Mouse (Mus musculus): ENCODE data around the gene Pla2g4d. TPM values are rescaled to one million over a fixed set of nuclear protein-coding genes. Genes with fewer than 3 reads are reported as not detected.
"Not testable (repeated sequence)": the region's sequence is repeated elsewhere in the genome, so short reads cannot be mapped to it uniquely, and the experiment has no call there.

Gene Pla2g4d
- polyA plus RNA-seq, 1 experiment from 2014 or later, result not detected

- H3K9ac ChIP-seq, result no peak overlapping the region
- H3K36me3 ChIP-seq, result no peaks in the 10 kb centered on the region
- no peak overlapping the region for H3K27ac ChIP-seq
- no peaks in the 10 kb centered on the region for H3K27me3 ChIP-seq
- H3K4me2 ChIP-seq, result no peak overlapping the region
- H3K9me3 ChIP-seq, result no peaks in the 10 kb centered on the region
- ATAC-seq (ENCODE audit: borderline replicate concordance, extremely low read depth, low FRiP score, low TSS enrichment), result no peak
- H3K4me3 ChIP-seq, result no peak overlapping the region
- no peaks in the 10 kb centered on the region for H3K4me1 ChIP-seq
Observed at GRCm38 (mm10) chr2:120256259-120256658, 32.7 kb downstream of the Pla2g4d start.

- H3K9me3 ChIP-seq, result no peaks in the 10 kb centered on the region
- WGBS, result 89% methylated on average over 6 of the region's 6 CpGs
- no peak overlapping the region for H3K4me2 ChIP-seq
- no peaks in the 10 kb centered on the region for H3K4me1 ChIP-seq
- no peak for ATAC-seq (ENCODE audit: borderline replicate concordance, extremely low read depth, low FRiP score, low TSS enrichment)
- H3K9ac ChIP-seq, result no peak overlapping the region
- H3K4me3 ChIP-seq, result no peak overlapping the region
- H3K27ac ChIP-seq, result no peak overlapping the region
- no peaks in the 10 kb centered on the region for H3K36me3 ChIP-seq
- no peaks in the 10 kb centered on the region for H3K27me3 ChIP-seq
Observed at GRCm38 (mm10) chr2:120252644-120253043, 36.4 kb downstream of the Pla2g4d start.

GRCm38 (mm10) chr2:120245421-120246016 is 43.5 kb downstream of the Pla2g4d start:
- Histone ChIP-seq H3K9me3 (no peaks in the 10 kb centered on the region), H3K27ac (no peak overlapping the region), H3K4me2 (peak overlapping the region; percentile 60), H3K27me3 (peaks cover 13% of the 10 kb centered on the region; the same call in 1 of the 2 replicates), H3K4me3 (peak overlapping the region; percentile 27), H3K9ac (no peak overlapping the region), H3K36me3 (no peaks in the 10 kb centered on the region), H3K4me1 (0 out of 2 replicates have a peak, but pooled peaks cover 2% of the 10 kb centered on the region)
- 17% methylated on average over 9 of the region's 9 CpGs for WGBS
- ATAC-seq (ENCODE audit: borderline replicate concordance, extremely low read depth, low FRiP score, low TSS enrichment), result peak; percentile 35; the same call in 1 of the 2 replicates

DNA sequence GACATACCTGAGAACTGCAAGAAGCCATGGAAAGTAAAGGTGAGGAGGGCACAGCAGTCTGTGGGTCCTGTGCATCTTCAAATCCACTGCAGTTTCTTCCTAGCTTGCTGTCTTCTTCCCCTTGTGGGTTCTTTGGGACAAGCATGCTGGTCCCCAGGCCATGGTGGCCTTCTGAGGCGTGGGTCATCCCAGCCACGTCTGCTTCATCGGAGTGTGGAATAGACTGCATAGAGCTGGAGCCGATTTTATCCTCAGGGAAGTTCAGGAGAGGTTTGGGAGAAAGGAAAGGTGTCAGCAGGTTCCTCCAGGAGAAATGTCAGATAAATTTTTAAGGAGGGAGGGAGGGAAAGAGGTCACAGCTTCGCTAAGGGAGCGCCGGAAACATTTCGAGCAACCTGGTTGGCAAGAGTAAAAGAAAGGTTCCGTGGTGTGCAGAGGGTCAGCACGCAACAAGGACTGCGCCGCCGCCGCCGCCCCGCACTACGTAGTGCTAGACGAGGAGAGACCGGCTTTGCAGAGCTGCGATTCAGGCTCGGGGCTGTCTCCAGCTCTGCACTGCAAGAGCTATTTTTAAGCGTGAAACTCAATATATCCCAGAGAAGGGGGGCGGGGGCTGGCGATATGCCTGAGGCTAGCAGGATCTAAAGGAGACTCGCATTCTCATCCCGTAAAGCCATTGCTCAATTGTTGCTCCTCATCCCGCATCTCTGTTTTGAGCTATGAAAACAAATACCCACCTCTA is 44.1 kb downstream of the Pla2g4d start, which contains the start of gene Pla2g4e:
Gene Pla2g4e, minus strand, starts transcription at position 657 of the 742 bp plus-strand sequence.
- no peaks in the 10 kb centered on the region for H3K36me3 ChIP-seq
- H3K9me3 ChIP-seq, result no peaks in the 10 kb centered on the region
- H3K27me3 ChIP-seq, result peaks cover 13% of the 10 kb centered on the region; the same call in 1 of the 2 replicates
- 5% methylated on average over 27 of the region's 27 CpGs for whole genome bisulfite sequencing
- peak; percentile 55; the same call in 1 of the 2 replicates for ATAC-seq (ENCODE audit: borderline replicate concordance, extremely low read depth, low FRiP score, low TSS enrichment)
- 0 out of 2 replicates have a peak, but pooled peaks cover 2% of the 10 kb centered on the region for H3K4me1 ChIP-seq
- no peak within 1 kb of the TSS for H3K9ac ChIP-seq
- H3K4me3 ChIP-seq, result peak within 1 kb of the TSS; percentile 27
- peak within 1 kb of the TSS; percentile 60 for H3K4me2 ChIP-seq
- no peak within 1 kb of the TSS for H3K27ac ChIP-seq

DNA sequence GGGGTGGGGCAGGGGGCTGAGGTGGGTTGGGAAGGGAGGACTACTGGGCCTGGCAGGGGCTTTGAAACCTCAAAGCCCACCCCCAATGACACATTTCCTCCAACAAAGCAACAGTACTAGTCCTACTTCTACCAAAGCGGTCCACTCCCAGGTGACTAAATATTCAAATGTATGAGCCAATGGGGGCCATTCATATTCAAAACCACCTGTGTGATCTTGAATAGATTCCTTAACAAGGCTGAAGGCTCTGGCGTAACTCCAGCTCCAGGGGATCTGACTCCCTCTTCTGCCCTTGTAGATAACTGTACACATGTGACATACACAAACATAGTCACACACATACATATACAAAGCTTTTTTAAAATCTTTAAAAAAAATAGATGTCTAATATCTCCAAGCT is 45.0 kb downstream of the Pla2g4d start:
- no peaks in the 10 kb centered on the region for H3K9me3 ChIP-seq
- H3K4me3 ChIP-seq, result no peak overlapping the region
- no peak overlapping the region for H3K4me2 ChIP-seq
- no peak overlapping the region for H3K27ac ChIP-seq
- no peak for ATAC-seq (ENCODE audit: borderline replicate concordance, extremely low read depth, low FRiP score, low TSS enrichment)
- H3K4me1 ChIP-seq, result 0 out of 2 replicates have a peak, but pooled peaks cover 2% of the 10 kb centered on the region
- no peaks in the 10 kb centered on the region for H3K36me3 ChIP-seq
- 88% methylated on average over 2 of the region's 2 CpGs for WGBS
- peaks cover 13% of the 10 kb centered on the region; the same call in 1 of the 2 replicates for H3K27me3 ChIP-seq
- no peak overlapping the region for H3K9ac ChIP-seq

DNA sequence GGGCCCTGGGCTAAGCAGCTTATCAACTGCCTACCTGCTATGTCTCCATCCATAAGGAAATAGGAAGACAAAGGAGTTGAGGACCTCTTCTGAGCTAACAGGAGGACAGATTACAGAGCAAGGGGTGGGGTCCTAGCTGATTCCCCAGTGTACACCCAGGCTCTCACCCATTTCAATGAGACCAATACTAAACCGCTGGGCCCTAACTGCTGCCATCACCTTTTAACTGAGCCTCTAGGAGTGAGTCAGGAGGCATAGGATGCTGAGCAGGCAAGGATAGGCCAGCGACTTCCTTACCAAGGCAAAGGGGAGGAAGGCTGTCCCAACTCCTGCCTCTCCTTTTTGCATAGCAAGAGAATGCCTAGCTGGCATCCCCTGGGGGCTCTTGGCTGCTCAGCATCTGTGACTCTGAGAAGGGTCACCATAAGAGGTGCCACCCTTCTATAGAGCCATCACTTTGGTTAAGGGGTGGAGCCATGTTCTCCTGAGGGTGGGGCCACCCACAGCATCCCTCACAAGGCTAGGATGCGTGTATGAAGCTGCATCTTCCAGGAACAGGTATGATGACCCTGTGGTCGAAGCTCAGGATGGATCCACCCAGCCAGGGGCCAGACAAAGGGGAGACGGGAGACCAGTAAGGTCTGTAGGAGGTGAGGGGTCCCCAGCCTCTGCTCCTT is 46.1 kb downstream of the Pla2g4d start:
- H3K9ac ChIP-seq, result no peak overlapping the region
- H3K9me3 ChIP-seq, result no peaks in the 10 kb centered on the region
- ATAC-seq (ENCODE audit: borderline replicate concordance, extremely low read depth, low FRiP score, low TSS enrichment), result no peak
- WGBS, result 68% methylated on average over 5 of the region's 5 CpGs
- 0 out of 2 replicates have a peak, but pooled peaks cover 2% of the 10 kb centered on the region for H3K4me1 ChIP-seq
- no peak overlapping the region for H3K4me2 ChIP-seq
- no peak overlapping the region for H3K4me3 ChIP-seq
- H3K36me3 ChIP-seq, result no peaks in the 10 kb centered on the region
- H3K27ac ChIP-seq, result no peak overlapping the region
- H3K27me3 ChIP-seq, result peaks cover 13% of the 10 kb centered on the region; the same call in 1 of the 2 replicates

- H3K4me1 ChIP-seq; H3K27ac ChIP-seq; H3K4me3 ChIP-seq; H3K36me3 ChIP-seq; H3K4me2 ChIP-seq; H3K27me3 ChIP-seq; H3K9ac ChIP-seq; H3K9me3 ChIP-seq; ATAC-seq (ENCODE audit: borderline replicate concordance, extremely low read depth, low FRiP score, low TSS enrichment): not testable (repeated sequence)
- 78% methylated on average over 9 of the region's 9 CpGs for WGBS
Observed at GRCm38 (mm10) chr2:120238733-120239132, 50.3 kb downstream of the Pla2g4d start.

GRCm38 (mm10) chr2:120237784-120238183 is 51.2 kb downstream of the Pla2g4d start:
- ATAC-seq (ENCODE audit: borderline replicate concordance, extremely low read depth, low FRiP score, low TSS enrichment), result no peak
- Histone ChIP-seq H3K27ac (no peak overlapping the region), H3K27me3 (no peaks in the 10 kb centered on the region), H3K4me1 (no peaks in the 10 kb centered on the region), H3K4me3 (no peak overlapping the region), H3K9ac (no peak overlapping the region), H3K4me2 (no peak overlapping the region), H3K9me3 (no peaks in the 10 kb centered on the region), H3K36me3 (no peaks in the 10 kb centered on the region)
- 68% methylated on average over 5 of the region's 5 CpGs for WGBS

DNA sequence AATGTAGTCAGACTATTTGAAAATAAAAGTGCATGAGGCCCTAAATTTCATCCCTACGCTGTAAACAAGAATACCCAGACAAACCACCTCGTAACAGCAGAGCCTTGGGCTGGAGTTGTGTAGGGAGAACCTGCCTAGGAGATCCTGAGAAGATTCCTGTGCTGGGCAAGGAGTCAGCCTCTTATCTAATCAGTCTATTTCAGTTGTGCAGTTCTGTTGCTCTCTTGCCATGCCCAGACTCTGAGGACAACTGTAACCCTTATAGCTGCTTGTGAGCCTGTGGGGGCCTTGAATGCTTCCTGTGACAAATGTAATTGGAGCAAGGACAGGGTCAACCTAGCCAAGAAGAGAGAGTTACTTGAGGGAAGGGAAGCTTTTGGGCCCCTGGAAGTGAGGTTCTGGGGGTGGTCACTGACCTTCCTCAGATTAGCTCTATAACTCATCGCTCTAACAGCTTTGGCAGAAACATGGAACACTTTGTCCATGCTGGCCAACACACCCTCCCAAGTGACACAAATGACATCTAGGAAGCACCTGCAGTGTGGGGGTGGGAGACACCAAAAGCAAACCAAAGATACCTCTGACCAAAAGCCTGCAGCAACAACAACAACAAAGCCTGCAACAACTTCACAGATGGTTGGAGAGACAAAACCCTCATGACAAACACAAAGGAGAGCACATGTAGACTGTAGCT is 52.9 kb downstream of the Pla2g4d start:
- H3K27me3 ChIP-seq, result no peaks in the 10 kb centered on the region
- 84% methylated on average over 3 of the region's 3 CpGs for WGBS
- no peaks in the 10 kb centered on the region for H3K9me3 ChIP-seq
- no peak for ATAC-seq (ENCODE audit: borderline replicate concordance, extremely low read depth, low FRiP score, low TSS enrichment)
- H3K9ac ChIP-seq, result no peak overlapping the region
- H3K36me3 ChIP-seq, result no peaks in the 10 kb centered on the region
- no peak overlapping the region for H3K27ac ChIP-seq
- H3K4me3 ChIP-seq, result no peak overlapping the region
- no peak overlapping the region for H3K4me2 ChIP-seq
- H3K4me1 ChIP-seq, result no peaks in the 10 kb centered on the region

DNA sequence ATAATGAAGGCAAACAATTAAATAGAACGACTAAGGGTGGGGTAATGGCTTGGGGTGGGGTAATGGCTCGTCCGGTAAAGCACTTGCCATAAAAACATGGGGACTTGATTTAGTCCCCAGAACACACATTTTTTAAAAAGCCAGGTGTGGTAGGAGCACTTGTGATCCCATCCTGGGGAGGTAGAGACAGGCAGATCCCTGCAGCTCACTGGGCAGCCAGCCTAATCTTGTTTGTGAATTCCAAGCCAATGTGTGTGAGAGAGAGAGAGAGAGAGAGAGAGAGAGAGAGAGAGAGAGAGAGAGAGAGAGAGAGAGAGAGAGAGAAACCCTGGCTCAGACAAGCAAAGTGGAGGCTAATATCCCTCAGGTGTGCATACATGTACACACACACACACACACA is 53.6 kb downstream of the Pla2g4d start:
- no peak overlapping the region for H3K27ac ChIP-seq
- H3K27me3 ChIP-seq, result no peaks in the 10 kb centered on the region
- no peaks in the 10 kb centered on the region for H3K36me3 ChIP-seq
- no peaks in the 10 kb centered on the region for H3K9me3 ChIP-seq
- no peak overlapping the region for H3K9ac ChIP-seq
- no peak overlapping the region for H3K4me3 ChIP-seq
- WGBS, result 53% methylated on average over 3 of the region's 3 CpGs
- ATAC-seq (ENCODE audit: borderline replicate concordance, extremely low read depth, low FRiP score, low TSS enrichment), result no peak
- no peak overlapping the region for H3K4me2 ChIP-seq
- H3K4me1 ChIP-seq, result no peaks in the 10 kb centered on the region

DNA sequence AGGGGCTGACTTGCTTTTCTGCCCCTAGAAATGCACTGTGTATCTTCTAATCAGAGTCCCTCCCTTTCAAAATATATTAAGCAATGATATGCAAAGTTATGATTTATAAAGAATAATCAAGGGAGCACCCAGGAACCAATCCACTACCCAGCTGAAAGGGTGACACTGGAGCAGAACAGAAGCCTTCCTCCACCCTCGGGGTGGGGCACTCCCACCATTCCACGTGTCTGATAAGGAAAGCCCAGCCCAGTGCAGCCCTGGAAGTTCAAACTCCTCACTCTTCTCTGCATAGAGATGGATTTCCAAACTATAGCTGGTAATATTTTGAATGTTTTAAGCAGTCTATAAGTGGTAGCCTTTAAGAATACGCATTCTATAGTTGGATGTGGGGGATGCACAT is 57.4 kb downstream of the Pla2g4d start:
- H3K4me2 ChIP-seq, result no peak overlapping the region
- WGBS, result 36% methylated on average over 3 of the region's 3 CpGs

More for the DNA sequence above, 57.4 kb downstream of the Pla2g4d start:
- Histone ChIP-seq H3K4me3 (no peak overlapping the region), H3K27me3 (no peaks in the 10 kb centered on the region), H3K27ac (no peak overlapping the region), H3K9ac (no peak overlapping the region), H3K4me1 (no peaks in the 10 kb centered on the region), H3K36me3 (no peaks in the 10 kb centered on the region), H3K9me3 (no peaks in the 10 kb centered on the region)
- no peak for ATAC-seq (ENCODE audit: borderline replicate concordance, extremely low read depth, low FRiP score, low TSS enrichment)

Data from lung, embryonic 15.5 days (tissue).